Mouse (Mus musculus) hindbrain, postnatal 0 days (tissue): Measurements from ENCODE around the gene Cd247. TPM values are rescaled to one million over a fixed set of nuclear protein-coding genes. Genes with fewer than 3 reads are reported as not detected.

Experiments used
- ATAC-seq: fragments of 200-750 bp; cut with Nextera tagmentation; 2 replicates; pipeline ENCODE4 v1.8.0; 2017; ENCODE audit warnings: mild to moderate bottlenecking, moderate TSS enrichment, moderate library complexity
- DNase-seq: peaks from one replicate; pipeline ENCODE4 v3.0.0-alpha.2; 2015; ENCODE audit warnings: low spot score
- H3K27ac ChIP-seq: fragments of 300-500 bp; sonication (generic); 2 replicates; pipeline ENCODE4 v1.5.1; 2014; ENCODE audit warnings: mild to moderate bottlenecking
- H3K27me3 ChIP-seq: fragments of 300-500 bp; sonication (generic); 2 replicates; pipeline ENCODE4 v1.6.1; 2014; ENCODE audit warnings: low read length, mixed read lengths; ENCODE audit not compliant: insufficient read depth
- H3K36me3 ChIP-seq: fragments of 300-500 bp; sonication (generic); 2 replicates; pipeline ENCODE4 v1.6.1; 2014; ENCODE audit warnings: low read length, mixed read lengths; ENCODE audit not compliant: insufficient read depth
- H3K4me1 ChIP-seq: fragments of 300-500 bp; sonication (generic); 2 replicates; pipeline ENCODE4 v1.6.1; 2014; ENCODE audit warnings: antibody characterized with exemption, low read length, mixed read lengths; ENCODE audit not compliant: insufficient read depth
- H3K4me2 ChIP-seq: fragments of 300-500 bp; sonication (generic); 2 replicates; pipeline ENCODE4 v1.6.1; 2014; ENCODE audit warnings: low read depth, mild to moderate bottlenecking, low read length, moderate library complexity, mixed read lengths
- H3K4me3 ChIP-seq: fragments of 300-500 bp; sonication (generic); 2 replicates; pipeline ENCODE4 v1.5.1; 2014; ENCODE audit warnings: low read length
- H3K9ac ChIP-seq: fragments of 300-500 bp; sonication (generic); replicated peaks from 2 replicates; pipeline ENCODE4 v1.6.1; 2014; ENCODE audit warnings: mild to moderate bottlenecking, low read length, moderate library complexity, mixed read lengths
- H3K9me3 ChIP-seq: fragments of 300-500 bp; sonication (generic); 2 replicates; pipeline ENCODE4 v1.6.1; 2016; ENCODE audit warnings: low read length, mixed read lengths
- CTCF ChIP-seq: IDR thresholded peaks from 2 replicates; pipeline ENCODE4 v1.5.1; 2016; ENCODE audit warnings: antibody characterized with exemption, control low read depth, low read depth
- WGBS: fragments of 180-500 bp; shearing (Covaris S2); extraction: QIAGEN DNeasy Blood & Tissue Kit; methylation state at CpG from one replicate; pipeline ENCODE4 v1.1.7; 2014; 5-methylcytosine and 5-hydroxymethylcytosine counted together
- polyA plus RNA-seq: library from polyadenylated mRNA; unstranded; fragments of >200 nt; fragmentation: Nextera tagmentation; extraction: Ambion mirVana; gene quantifications from 2 replicates; pipeline ENCODE4 v1.2.1, GENCODE M21; 2015
- total RNA-seq: library from RNA; depleted of rRNA; stranded (reverse); fragments of >200 nt; gene quantifications from 2 replicates; pipeline ENCODE4 v1.2.3, GENCODE M21; 2014; rRNA removed

The Cd247 gene
- total and polyA plus RNA-seq, 2 experiments from 2014 or later, result 0.39 TPM; not detected in 1

DNA sequence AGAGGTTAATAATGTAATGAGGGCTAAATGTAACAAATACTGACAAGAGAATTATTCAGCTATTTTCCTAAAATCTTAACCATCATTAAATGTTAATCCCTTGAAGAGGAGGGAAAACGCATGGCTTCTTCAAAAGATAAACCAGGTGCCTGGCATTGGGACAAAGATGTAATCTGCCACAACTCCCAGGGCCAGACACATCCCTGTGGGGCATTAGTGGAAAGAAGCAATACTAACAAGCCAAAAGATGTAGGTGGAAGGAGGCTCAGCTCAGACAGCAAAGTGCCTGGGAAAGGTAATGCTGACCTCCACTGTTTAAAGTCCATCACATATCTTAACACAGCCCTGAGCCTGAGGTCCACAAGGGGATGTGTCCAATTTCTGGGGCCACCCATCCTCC lies 134.0 kb downstream of the Cd247 start:
- DNase-seq (no peak), ATAC-seq (no peak)
- Histone ChIP-seq H3K9ac (no peak overlapping the region), H3K4me3 (no peak overlapping the region), H3K27ac (no peak overlapping the region), H3K9me3 (no peaks in the 10 kb centered on the region), H3K36me3 (no peaks in the 10 kb centered on the region), H3K4me2 (no peak overlapping the region), H3K4me1 (no peaks in the 10 kb centered on the region), H3K27me3 (no peaks in the 10 kb centered on the region)
- 81% methylated on average over 1 of the region's 1 CpGs for WGBS
- no peak for TF ChIP-seq CTCF

DNA sequence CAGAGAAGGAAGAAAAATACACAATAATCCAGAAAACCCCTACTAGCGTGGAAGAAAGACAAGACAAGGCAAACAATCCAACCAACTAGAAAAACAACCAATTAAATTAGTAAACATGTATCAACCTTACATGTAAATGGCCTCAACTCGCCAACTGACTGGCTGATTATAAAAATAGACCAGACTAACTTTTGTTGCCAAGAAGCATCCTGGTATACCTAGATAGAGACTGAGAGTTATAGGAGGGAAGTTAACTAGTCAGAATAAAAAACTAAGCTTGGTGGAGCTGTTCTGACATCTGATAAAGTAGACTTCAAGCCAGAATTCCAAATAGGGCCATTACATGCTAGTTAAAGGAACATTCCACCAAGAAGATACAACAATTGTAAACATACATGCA lies 136.7 kb downstream of the Cd247 start:
- 95% methylated on average over 2 of the region's 2 CpGs for WGBS

More for the DNA sequence above, 136.7 kb downstream of the Cd247 start:
- H3K27me3 ChIP-seq, result no peaks in the 10 kb centered on the region
- no peak for TF ChIP-seq CTCF
- no peaks in the 10 kb centered on the region for H3K4me1 ChIP-seq
- no peak overlapping the region for H3K4me3 ChIP-seq
- no peak overlapping the region for H3K9ac ChIP-seq
- ATAC-seq, result no peak
- H3K4me2 ChIP-seq, result no peak overlapping the region
- H3K9me3 ChIP-seq, result no peaks in the 10 kb centered on the region
- H3K27ac ChIP-seq, result no peak overlapping the region
- no peak for DNase-seq
- H3K36me3 ChIP-seq, result no peaks in the 10 kb centered on the region

Other genes with a start within 250 kb of the Cd247 start
- 30.2 and 42.8 TPM in 2 replicates for gene Mpzl1, start 154.1 kb upstream of the Cd247 start, total RNA-seq
- 140 and 145 TPM in 2 replicates for gene Mpzl1, start 154.1 kb upstream of the Cd247 start, polyA plus RNA-seq
- gene Rcsd1, start 78.9 kb upstream of the Cd247 start, total RNA-seq, result 6.0 and 9.0 TPM in 2 replicates
- 8.5 and 9.2 TPM in 2 replicates for gene Rcsd1, start 78.9 kb upstream of the Cd247 start, polyA plus RNA-seq
- gene Creg1, start 24.9 kb upstream of the Cd247 start, total RNA-seq, result 25.3 and 27.5 TPM in 2 replicates
- 48.0 and 48.8 TPM in 2 replicates for gene Creg1, start 24.9 kb upstream of the Cd247 start, polyA plus RNA-seq
- gene Pou2f1, start 214.0 kb downstream of the Cd247 start, total RNA-seq, result 26.7 and 29.6 TPM in 2 replicates
- 12.5 and 13.9 TPM in 2 replicates for gene Pou2f1, start 214.0 kb downstream of the Cd247 start, polyA plus RNA-seq